Mouse (Mus musculus) 3T3-L1 (cell line): Measurements from ENCODE around the gene H2al1a.
"Not testable (repeated sequence)": the region's sequence is repeated elsewhere in the genome, so short reads cannot be mapped to it uniquely, and the experiment has no call there.

Source experiments
- DNase-seq: peaks from one replicate; pipeline ENCODE4 v3.0.0-alpha.2; 2015; ENCODE audit warnings: low read depth, low spot score

H2al1a gene

DNA sequence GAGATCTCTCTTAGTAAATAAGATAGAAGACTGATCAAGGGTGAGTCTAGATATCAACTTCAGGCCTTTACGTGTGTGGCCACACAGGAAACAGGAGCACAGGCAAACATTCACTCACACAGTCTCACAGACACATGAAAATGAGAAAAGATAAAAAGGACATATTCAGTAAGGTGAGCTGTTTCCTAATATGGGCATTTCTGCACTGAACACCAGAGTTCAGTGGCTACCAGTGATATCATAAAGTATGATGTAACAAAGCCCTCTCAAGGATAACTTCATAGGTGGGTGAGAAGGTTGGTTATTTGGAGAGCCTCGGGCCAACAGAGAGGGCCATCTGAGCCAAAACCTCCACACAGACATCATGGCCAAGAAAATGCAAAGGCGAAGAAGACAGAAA lies at the start of gene H2al1a:
H2al1a (plus strand) TSS at position 301 of the 400 bp plus-strand sequence.
- DNase-seq, result not testable (repeated sequence)

DNA sequence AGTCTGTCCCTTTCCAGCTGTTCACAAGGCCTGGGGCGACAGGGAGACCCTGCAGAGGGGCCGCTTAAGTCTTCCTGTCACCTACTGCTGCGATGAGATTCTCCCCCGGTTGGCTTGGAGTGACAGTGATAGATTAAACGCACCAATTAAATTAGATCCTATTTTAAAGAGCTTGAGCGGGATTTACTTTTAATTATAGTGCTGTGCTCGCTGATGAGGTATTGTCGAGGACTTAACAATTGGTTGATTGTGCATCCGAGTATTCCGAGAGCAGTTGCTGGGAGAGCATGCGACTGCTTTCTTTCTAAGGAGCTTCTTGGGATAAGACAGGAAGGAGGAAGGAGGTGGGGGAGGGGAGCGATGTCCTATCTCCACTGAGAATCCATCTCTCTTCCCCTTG lies 48.9 kb upstream of the H2al1a start:
- DNase-seq, result no peak

DNA sequence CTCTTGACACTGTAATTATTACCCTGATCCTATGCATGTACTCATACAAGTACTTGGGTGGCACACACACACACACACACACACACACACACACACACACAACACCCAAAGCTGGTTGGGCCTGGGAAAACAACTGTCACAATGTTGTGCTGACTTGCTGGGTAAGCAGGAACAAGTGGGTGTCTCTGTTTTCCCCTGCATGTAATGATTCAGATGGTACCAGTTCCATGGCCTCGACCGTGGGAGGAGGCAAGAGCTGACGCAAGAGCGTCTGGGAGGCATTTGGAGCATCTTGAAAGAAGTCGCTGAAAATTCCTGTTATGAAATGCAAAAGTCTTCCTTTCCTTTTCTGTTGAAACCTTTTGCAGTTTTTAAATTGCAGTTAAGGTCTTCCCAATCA lies 45.0 kb upstream of the H2al1a start:
- DNase-seq, result peak; percentile 47

DNA sequence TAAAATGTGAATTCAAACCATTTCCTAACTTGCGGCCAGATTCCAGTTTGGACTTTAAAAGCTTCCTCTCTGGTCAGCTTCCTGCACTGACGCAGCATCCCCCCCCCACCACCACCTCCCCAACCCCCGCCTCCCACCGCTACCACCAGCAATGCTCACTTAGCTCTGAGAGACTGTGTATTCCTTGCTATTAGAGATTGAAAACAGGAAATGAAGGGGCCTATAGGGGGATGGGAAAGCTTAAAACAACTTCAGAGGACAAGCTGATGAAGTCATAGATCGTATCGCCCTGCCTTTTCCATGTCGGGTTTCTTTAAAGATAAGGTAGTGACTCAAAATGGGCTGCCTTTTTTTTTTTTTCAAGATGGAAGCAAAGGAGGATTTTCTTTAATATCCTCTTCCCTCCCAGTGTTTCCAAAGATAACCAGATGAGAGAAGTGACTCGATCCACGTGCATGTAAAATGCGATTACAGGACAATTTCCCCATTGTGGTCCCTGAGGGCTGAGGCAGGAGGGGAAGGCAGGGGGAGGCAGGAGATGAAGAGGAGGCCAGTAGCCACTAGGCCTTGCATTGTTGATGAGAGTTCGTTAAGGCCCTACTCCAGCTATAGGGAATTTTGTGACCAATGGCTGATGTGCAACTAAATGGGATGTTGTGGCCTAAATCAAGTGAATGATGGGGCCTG lies 44.4 kb upstream of the H2al1a start:
- DNase-seq, result peak; percentile 32

DNA sequence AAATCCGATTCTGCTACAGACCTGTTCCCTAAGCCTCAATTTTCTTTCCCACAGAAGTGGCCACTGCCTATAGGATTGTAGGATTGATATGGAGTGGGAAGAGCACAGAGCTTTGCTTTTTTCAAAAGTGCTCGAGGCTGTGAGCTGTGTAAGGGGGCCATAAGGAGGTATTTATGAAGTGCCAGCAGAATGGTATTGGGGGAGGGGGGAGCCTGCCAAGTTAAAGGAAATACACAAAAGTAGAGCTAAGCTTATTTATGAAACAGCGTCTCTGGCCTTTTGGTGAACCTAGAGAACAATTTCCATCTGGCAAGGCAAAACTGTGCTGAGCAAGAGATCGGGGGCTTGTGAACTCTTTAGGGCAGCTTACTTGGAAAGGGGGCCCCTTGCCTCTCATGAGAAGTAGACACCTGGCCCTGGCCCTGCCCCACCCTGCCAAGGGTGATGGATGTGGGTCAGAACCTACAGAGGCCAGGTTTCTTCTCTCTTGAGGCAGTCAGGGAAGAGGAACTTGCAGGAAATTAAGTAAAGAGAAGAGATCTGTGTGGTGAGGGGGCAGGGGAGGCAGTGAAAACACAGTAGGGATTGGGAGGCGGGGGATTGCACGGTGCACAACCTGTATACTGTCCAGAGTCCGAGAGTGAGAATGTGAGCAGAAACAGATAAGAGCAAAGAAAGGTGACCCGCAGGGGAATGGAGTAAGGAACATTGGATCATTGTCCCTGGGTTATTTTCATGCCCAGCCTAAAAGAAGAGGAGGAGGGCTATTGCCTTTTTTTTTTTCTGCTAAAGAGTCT lies 43.3 kb upstream of the H2al1a start:
- DNase-seq, result no peak

DNA sequence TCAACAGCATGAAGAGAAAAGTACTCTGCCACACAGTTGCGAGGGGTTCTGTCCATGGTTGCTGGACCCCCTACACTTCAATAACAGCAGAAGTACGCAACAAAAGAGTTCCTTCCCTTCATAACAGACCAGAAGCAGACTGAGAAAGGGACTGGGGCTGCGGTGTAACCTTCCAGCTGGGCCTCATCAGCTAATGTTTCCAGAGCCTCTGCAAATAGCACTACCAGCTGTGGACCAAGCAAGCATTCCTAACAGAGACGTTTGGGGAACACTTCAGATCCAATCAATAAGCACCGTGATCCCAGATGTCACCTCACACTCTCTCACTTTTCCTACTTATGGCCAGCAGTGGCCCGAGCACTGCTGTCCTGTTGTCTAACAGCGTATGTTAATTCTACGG lies 34.1 kb upstream of the H2al1a start:
- no peak for DNase-seq

DNA sequence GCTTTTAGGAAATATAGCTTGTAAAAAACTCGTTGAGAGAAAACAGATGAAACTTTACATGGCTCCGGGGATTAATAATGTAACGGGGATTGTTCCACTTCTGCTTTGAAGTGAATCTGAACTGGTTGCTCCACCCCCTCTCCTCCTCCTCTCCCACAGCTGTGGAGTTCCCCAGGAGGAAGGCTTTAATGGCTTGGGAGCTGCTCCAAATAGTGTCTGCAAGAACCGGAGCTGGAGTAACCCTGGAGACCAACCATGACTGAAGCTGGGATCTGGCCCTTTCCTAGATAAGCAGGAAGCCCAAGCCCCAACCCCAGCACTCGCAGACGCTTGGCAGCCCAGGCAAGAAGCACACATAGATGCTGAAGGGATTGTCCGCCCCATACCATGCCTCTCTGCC lies 31.3 kb upstream of the H2al1a start:
- no peak for DNase-seq

DNA sequence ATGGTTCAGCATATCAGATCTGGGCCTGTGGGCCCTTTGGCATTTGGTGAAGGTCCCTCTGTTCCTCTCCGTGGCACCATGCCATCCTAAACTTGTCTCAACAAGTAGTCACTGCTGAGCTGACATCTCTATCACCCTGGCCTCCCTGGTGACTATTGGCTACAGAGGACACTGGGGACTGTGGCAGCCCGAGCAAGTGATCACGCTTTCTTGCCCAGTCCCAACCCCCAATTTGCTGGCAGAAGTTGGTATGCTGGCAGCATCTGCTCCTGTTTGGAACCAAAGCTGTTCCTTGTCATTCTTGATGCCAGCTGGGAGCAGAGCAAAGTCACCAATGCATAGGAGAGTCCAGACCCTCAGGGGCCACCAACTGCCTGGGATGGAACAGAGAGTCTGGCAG lies 30.0 kb upstream of the H2al1a start:
- DNase-seq, result no peak

DNA sequence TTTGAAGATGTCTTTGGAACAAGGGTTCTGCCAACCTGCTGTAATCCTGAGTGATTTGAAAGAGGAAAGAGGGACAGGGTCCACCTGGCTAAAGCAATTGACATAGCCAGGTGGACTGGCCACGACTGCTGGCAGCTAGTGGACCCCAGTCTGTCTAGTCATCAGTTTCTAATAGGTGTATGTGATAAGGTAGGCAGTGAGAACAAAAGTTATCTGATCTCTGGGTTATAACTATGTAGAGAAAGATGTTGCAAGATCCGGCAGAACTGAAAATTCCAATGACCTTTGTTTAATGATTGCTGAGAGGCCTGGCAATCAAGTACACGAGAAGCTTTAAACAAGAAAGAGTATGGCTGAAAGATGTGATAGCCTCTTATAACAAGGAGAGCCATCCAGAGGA lies 25.9 kb upstream of the H2al1a start:
- no peak for DNase-seq

DNA sequence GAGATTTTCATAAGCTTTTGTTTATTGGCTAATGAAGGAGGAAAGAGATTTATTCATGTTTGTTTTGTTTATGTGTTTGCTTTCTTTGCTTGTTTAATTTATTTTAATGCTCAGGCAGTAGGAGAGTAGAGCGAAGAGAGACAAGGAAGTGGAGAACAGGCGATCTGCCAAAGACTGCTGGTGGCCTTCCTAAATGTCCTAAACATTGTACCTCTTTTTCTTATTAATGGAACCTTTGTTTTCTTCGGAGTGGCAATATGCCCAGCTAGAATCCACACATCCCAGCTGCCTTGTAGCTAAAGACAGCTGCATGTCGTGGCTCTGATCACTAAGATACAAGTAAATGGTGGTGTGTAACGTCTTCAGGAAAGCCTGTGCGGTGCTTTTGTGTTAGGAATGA lies 22.0 kb upstream of the H2al1a start:
- DNase-seq, result no peak

DNA sequence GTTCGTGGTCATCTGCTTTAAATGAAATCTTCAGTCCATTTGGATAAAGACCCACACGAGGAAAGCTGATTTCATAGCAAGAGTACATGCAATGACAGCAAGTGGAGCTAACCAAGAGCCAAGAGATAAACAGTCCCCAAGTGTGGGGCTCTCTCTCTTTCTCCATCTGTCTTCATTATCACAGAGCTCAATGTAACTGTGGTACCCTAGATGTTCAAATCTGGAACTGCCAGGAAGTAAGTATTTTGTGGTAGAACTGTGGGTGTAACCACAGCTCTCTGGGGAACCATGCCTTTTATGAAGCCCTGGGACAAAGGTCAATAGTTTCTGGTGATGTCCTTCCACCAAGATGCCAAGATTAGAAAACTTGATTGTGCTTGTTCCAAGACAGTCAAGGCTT lies 18.3 kb upstream of the H2al1a start:
- no peak for DNase-seq

DNA sequence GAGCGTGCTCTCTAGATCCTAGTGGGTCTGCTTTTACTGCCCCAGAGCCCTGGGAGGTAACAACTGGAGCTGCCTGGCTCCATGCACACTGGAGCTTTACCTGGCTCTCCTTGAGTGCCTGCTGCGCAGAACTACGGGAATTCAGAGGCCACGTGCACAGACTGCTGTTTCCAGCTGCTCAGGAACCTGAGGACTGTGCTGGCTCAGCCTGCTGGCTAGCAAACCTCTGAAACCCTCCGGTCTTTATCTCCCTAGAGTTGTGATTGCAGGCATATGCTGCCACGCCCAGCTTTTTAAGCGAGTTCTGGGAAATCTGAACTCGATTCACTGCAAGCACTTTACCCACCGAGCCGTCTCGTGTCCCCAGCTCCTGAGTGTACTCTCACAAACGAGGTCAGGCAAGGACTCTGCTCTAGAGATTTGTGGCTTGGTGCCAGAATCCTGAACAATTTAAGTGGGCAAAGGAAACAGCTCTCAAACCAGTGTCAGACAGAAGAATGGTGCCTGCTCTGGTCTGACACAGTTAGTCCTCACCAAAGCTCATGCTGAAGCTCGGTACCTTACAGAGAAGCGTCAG lies 10.7 kb upstream of the H2al1a start:
- DNase-seq, result no peak

DNA sequence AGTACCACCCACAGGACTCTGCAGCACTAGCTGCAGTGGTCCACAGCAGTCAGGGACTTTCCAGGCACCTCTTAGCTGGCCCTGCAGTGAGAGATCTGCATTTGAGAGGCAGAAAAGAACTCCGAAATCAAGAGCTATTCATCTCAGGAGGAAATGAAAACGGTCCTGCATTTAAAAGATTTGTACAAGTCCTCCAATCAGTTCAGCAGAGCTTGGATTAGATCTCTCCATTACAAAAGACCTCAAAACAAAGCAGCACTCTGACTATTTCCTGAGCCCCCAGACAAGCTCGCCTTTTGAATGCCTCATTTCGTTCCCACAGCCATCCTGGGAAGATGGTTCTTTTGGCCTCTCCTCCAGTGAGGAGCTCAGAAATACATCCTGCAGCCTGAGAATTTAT lies 9.8 kb upstream of the H2al1a start:
- peak; percentile 2 for DNase-seq

DNA sequence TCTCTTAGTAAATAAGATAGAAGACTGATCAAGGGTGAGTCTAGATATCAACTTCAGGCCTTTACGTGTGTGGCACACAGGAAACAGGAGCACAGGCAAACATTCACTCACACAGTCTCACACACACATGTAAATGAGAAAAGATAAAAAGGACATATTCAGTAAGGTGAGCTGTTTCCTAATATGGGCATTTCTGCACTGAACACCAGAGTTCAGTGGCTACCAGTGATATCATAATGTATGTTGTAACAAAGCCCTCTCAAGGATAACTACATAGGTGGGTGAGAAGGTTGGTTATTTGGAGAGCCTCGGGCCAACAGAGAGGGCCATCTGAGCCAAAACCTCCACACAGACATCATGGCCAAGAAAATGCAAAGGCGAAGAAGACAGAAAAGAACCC lies 3.1 kb downstream of the H2al1a start, which contains the start of gene H2al1b:
H2al1b (plus strand) TSS at position 301 of the 400 bp plus-strand sequence.
- DNase-seq, result not testable (repeated sequence)

DNA sequence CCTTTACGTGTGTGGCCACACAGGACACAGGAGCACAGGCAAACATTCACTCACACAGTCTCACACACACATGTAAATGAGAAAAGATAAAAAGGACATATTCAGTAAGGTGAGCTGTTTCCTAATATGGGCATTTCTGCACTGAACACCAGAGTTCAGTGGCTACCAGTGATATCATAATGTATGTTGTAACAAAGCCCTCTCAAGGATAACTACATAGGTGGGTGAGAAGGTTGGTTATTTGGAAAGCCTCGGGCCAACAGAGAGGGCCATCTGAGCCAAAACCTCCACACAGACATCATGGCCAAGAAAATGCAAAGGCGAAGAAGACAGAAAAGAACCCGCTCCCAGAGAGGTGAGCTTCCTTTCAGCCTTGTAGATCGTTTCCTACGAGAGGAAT lies 6.3 kb downstream of the H2al1a start, which contains the start of gene H2al1c:
H2al1c (plus strand) TSS at position 301 of the 400 bp plus-strand sequence.
- DNase-seq, result not testable (repeated sequence)

DNA sequence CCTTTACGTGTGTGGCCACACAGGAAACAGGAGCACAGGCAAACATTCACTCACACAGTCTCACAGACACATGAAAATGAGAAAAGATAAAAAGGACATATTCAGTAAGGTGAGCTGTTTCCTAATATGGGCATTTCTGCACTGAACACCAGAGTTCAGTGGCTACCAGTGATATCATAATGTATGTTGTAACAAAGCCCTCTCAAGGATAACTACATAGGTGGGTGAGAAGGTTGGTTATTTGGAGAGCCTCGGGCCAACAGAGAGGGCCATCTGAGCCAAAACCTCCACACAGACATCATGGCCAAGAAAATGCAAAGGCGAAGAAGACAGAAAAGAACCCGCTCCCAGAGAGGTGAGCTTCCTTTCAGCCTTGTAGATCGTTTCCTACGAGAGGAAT lies 9.5 kb downstream of the H2al1a start, which contains the start of gene H2al1d:
H2al1d (plus strand) TSS at position 301 of the 400 bp plus-strand sequence.
- DNase-seq, result not testable (repeated sequence)

DNA sequence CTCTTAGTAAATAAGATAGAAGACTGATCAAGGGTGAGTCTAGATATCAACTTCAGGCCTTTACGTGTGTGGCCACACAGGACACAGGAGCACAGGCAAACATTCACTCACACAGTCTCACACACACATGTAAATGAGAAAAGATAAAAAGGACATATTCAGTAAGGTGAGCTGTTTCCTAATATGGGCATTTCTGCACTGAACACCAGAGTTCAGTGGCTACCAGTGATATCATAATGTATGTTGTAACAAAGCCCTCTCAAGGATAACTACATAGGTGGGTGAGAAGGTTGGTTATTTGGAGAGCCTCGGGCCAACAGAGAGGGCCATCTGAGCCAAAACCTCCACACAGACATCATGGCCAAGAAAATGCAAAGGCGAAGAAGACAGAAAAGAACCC lies 12.6 kb downstream of the H2al1a start, which contains the start of gene H2al1e:
H2al1e (plus strand) TSS at position 301 of the 400 bp plus-strand sequence.
- DNase-seq, result not testable (repeated sequence)

DNA sequence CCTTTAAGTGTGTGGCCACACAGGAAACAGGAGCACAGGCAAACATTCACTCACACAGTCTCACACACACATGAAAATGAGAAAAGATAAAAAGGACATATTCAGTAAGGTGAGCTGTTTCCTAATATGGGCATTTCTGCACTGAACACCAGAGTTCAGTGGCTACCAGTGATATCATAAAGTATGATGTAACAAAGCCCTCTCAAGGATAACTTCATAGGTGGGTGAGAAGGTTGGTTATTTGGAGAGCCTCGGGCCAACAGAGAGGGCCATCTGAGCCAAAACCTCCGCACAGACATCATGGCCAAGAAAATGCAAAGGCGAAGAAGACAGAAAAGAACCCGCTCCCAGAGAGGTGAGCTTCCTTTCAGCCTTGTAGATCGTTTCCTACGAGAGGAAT lies 15.8 kb downstream of the H2al1a start, which contains the start of gene H2al1f:
H2al1f (plus strand) TSS at position 301 of the 400 bp plus-strand sequence.
- DNase-seq, result not testable (repeated sequence)

DNA sequence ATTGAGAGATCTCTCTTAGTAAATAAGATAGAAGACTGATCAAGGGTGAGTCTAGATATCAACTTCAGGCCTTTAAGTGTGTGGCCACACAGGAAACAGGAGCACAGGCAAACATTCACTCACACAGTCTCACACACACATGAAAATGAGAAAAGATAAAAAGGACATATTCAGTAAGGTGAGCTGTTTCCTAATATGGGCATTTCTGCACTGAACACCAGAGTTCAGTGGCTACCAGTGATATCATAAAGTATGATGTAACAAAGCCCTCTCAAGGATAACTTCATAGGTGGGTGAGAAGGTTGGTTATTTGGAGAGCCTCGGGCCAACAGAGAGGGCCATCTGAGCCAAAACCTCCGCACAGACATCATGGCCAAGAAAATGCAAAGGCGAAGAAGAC lies 18.9 kb downstream of the H2al1a start, which contains the start of gene H2al1g:
H2al1g (plus strand) TSS at position 301 of the 400 bp plus-strand sequence.
- DNase-seq, result not testable (repeated sequence)

DNA sequence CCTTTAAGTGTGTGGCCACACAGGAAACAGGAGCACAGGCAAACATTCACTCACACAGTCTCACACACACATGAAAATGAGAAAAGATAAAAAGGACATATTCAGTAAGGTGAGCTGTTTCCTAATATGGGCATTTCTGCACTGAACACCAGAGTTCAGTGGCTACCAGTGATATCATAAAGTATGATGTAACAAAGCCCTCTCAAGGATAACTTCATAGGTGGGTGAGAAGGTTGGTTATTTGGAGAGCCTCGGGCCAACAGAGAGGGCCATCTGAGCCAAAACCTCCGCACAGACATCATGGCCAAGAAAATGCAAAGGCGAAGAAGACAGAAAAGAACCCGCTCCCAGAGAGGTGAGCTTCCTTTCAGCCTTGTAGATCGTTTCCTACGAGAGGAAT lies 22.1 kb downstream of the H2al1a start, which contains the start of gene H2al1h:
H2al1h (plus strand) TSS at position 301 of the 400 bp plus-strand sequence.
- DNase-seq, result not testable (repeated sequence)

DNA sequence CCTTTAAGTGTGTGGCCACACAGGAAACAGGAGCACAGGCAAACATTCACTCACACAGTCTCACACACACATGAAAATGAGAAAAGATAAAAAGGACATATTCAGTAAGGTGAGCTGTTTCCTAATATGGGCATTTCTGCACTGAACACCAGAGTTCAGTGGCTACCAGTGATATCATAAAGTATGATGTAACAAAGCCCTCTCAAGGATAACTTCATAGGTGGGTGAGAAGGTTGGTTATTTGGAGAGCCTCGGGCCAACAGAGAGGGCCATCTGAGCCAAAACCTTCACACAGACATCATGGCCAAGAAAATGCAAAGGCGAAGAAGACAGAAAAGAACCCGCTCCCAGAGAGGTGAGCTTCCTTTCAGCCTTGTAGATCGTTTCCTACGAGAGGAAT lies 25.3 kb downstream of the H2al1a start, which contains the start of gene H2al1i:
H2al1i (plus strand) TSS at position 301 of the 400 bp plus-strand sequence.
- not testable (repeated sequence) for DNase-seq

DNA sequence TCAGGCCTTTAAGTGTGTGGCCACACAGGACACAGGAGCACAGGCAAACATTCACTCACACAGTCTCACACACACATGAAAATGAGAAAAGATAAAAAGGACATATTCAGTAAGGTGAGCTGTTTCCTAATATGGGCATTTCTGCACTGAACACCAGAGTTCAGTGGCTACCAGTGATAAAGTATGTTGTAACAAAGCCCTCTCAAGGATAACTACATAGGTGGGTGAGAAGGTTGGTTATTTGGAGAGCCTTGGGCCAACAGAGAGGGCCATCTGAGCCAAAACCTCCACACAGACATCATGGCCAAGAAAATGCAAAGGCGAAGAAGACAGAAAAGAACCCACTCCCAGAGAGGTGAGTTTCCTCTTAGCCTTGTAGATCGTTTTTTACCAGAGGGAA lies 28.5 kb downstream of the H2al1a start, which contains the start of gene H2al1j:
H2al1j (plus strand) TSS at position 301 of the 400 bp plus-strand sequence.
- DNase-seq, result not testable (repeated sequence)
